Mouse (Mus musculus): ENCODE measurements at regions not wholly inside any gene's neighbourhood (a gene's known extent, or its start where the extent isn't known, plus 50 kb on each side); places are given as distances from the start of the nearest gene placed in this dataset.

GRCm38 (mm10) chr2:95674347-95674746 lies 643.6 kb upstream of the Lrrc4c start:
- TF ChIP-seq CTCF (IDR thresholded peaks at IDR 0.05; ENCODE audit: borderline replicate concordance, extremely low read depth, insufficient read depth, insufficient read length) (peak; percentile 42; the same call in 1 of the 2 replicates), POLR2A (IDR thresholded peaks at IDR 0.05; ENCODE audit: borderline replicate concordance, extremely low read depth, insufficient read depth, insufficient read length, poor library complexity, severe bottlenecking) (no peak)

Measured in brain, embryonic 14.5 days (tissue).